Mouse (Mus musculus): ENCODE data around the gene Usf2. TPM values are rescaled to one million over a fixed set of nuclear protein-coding genes. Genes with fewer than 3 reads are reported as not detected.
A peak's percentile ranks its signal among the peaks of the same experiment; 100 is the strongest.
"Not testable (repeated sequence)": the region's sequence is repeated elsewhere in the genome, so short reads cannot be mapped to it uniquely, and the experiment has no call there.

Usf2 gene
- total RNA-seq, 2 experiments from 2014 or later: 113 to 115 TPM

GRCm38 (mm10) chr7:30959786-30960349, 3.3 kb upstream of the Usf2 start:
- intact Hi-C loops (cut with DNase I): loop anchor here (5.0 kb wide), 1 partner anchor 112 kb away; no protein-coding TSS in a partner anchor
- no peak for DNase-seq (ENCODE audit: low spot score in 2 of 2)

- no peak for DNase-seq (ENCODE audit: low spot score in 2 of 2)
These were observed 2.4 kb upstream of the Usf2 start for GRCm38 (mm10) chr7:30958866-30959487.

GRCm38 (mm10) chr7:30958109-30958865, 1.7 kb upstream of the Usf2 start:
- intact Hi-C loops (cut with DNase I): loop anchor here (5.0 kb wide), 1 partner anchor 114 kb away; no protein-coding TSS in a partner anchor
- DNase-seq (ENCODE audit: low spot score in 2 of 2): no peak

More at GRCm38 (mm10) chr7:30958866-30959487, 2.4 kb upstream of the Usf2 start:
- intact Hi-C loops (cut with DNase I): loop anchor here (5.0 kb wide), 1 partner anchor 113 kb away; no protein-coding TSS in a partner anchor

- DNase-seq (ENCODE audit: low spot score in 2 of 2): peak; percentile 83 to 85
- intact Hi-C loops (cut with DNase I): loop anchor here (5.0 kb wide), 1 partner anchor 115 kb away; no protein-coding TSS in a partner anchor
These were observed 772 bp upstream of the Usf2 start for GRCm38 (mm10) chr7:30957367-30957783.

GRCm38 (mm10) chr7:30956357-30956751, 249 bp downstream of the Usf2 start:
- intact Hi-C loops (cut with DNase I): loop anchor here (5.0 kb wide), 1 partner anchor 116 kb away; no protein-coding TSS in a partner anchor

GRCm38 (mm10) chr7:30955584-30956356, 833 bp downstream of the Usf2 start:
- peak; percentile 73 for DNase-seq (ENCODE audit: low spot score in 2 of 2)
- intact Hi-C loops (cut with DNase I): loop anchor here (5.0 kb wide), 1 partner anchor 117 kb away; no protein-coding TSS in a partner anchor

More at GRCm38 (mm10) chr7:30956357-30956751, 249 bp downstream of the Usf2 start:
- no peak for DNase-seq (ENCODE audit: low spot score in 2 of 2)

GRCm38 (mm10) chr7:30954971-30955520, 1.6 kb downstream of the Usf2 start:
- no peak for DNase-seq (ENCODE audit: low spot score in 2 of 2)
- intact Hi-C loops (cut with DNase I): loop anchor here (5.0 kb wide), 1 partner anchor 117 kb away; no protein-coding TSS in a partner anchor

- DNase-seq (ENCODE audit: low spot score in 2 of 2): no peak
- intact Hi-C loops (cut with DNase I): no loop called here
These were observed 2.6 kb downstream of the Usf2 start for GRCm38 (mm10) chr7:30954036-30954435.

GRCm38 (mm10) chr7:30953459-30953858, 3.1 kb downstream of the Usf2 start:
- intact Hi-C loops (cut with DNase I): no loop called here
- DNase-seq (ENCODE audit: low spot score in 2 of 2): no peak

- intact Hi-C loops (cut with DNase I): no loop called here
- no peak for DNase-seq (ENCODE audit: low spot score in 2 of 2)
These were observed 4.0 kb downstream of the Usf2 start for GRCm38 (mm10) chr7:30952441-30953265.

GRCm38 (mm10) chr7:30949902-30950301, 6.7 kb downstream of the Usf2 start:
- DNase-seq (ENCODE audit: low spot score in 2 of 2); intact Hi-C loops (cut with DNase I): not testable (repeated sequence)

- no peak for DNase-seq (ENCODE audit: low spot score in 2 of 2)
- intact Hi-C loops (cut with DNase I): no loop called here
These were observed 10.7 kb downstream of the Usf2 start for GRCm38 (mm10) chr7:30945876-30946275.

GRCm38 (mm10) chr7:30945466-30945865, 11.1 kb downstream of the Usf2 start:
- intact Hi-C loops (cut with DNase I): not testable (repeated sequence)

GRCm38 (mm10) chr7:30944706-30945105, 11.9 kb downstream of the Usf2 start:
- intact Hi-C loops (cut with DNase I); DNase-seq (ENCODE audit: low spot score in 2 of 2): not testable (repeated sequence)

More at GRCm38 (mm10) chr7:30945466-30945865, 11.1 kb downstream of the Usf2 start:
- DNase-seq (ENCODE audit: low spot score in 2 of 2): not testable (repeated sequence)

- intact Hi-C loops (cut with DNase I): no loop called here
- no peak for DNase-seq (ENCODE audit: low spot score in 2 of 2)
These were observed 12.5 kb downstream of the Usf2 start, which contains the start of gene Hamp for GRCm38 (mm10) chr7:30943909-30944635. Gene Hamp (minus strand): TSS chr7:30944032.

GRCm38 (mm10) chr7:30942365-30942764, 14.2 kb downstream of the Usf2 start:
- intact Hi-C loops (cut with DNase I); DNase-seq (ENCODE audit: low spot score in 2 of 2): not testable (repeated sequence)

- intact Hi-C loops (cut with DNase I); DNase-seq (ENCODE audit: low spot score in 2 of 2): not testable (repeated sequence)
These were observed 16.5 kb downstream of the Usf2 start for GRCm38 (mm10) chr7:30940070-30940469.
